Mouse (Mus musculus): ENCODE results near the gene Rp9.

DNA sequence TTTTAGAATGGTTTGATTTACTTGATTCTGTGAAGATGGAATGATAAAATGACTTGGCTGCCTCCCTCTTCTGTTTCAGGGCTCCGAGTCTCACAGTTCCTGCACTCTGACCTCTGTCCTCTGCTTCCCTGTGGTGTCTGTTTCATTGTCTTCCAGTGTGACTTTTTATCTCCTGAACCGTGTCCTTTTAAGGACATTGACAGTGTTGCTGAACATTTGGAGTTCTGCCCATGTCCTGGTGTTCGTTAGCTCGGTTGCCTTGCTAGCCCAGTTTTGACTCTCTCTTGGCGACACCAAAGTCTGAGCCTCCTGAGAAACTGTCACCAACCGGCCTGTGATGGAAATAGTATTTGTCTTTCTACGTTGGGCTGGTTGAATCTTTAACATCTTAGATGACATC lies 49.1 kb downstream of the Rp9 start:
- TF ChIP-seq POLR2A (IDR thresholded peaks at IDR 0.05; ENCODE audit: low read depth, low read length) (no peak), CTCF (IDR thresholded peaks at IDR 0.05; ENCODE audit: borderline replicate concordance, insufficient read depth, low read length) (no peak)

Data from embryonic fibroblast, embryonic 13.5 days (primary cell).